Mouse (Mus musculus) MEL-GATA-1-ER (cell line): Measurements from ENCODE around the gene Lamb3.
A peak's percentile ranks its signal among the peaks of the same experiment; 100 is the strongest.

Source experiments
- DNase-seq: peaks from one replicate; pipeline ENCODE4 v3.0.0-alpha.2; 2012; ENCODE audit warnings: low read depth; ENCODE audit errors: extremely low read depth

Lamb3 gene

GRCm38 (mm10) chr1:193207503-193207902, at the start of gene Lamb3:
Gene Lamb3, plus strand, starts transcription at chr1:193207699.
- no peak for DNase-seq

GRCm38 (mm10) chr1:193159163-193159562, 48.3 kb upstream of the Lamb3 start:
- no peak for DNase-seq

- DNase-seq = no peak
These were observed 47.9 kb upstream of the Lamb3 start for GRCm38 (mm10) chr1:193159613-193160012.

- DNase-seq = peak; percentile 78
These were observed 47.0 kb upstream of the Lamb3 start for GRCm38 (mm10) chr1:193160317-193161032.

GRCm38 (mm10) chr1:193167746-193168145, 39.8 kb upstream of the Lamb3 start, which contains the start of gene A130010J15Rik:
Gene A130010J15Rik, plus strand, starts transcription at chr1:193168046.
- DNase-seq = no peak

GRCm38 (mm10) chr1:193169228-193169627, 38.3 kb upstream of the Lamb3 start:
- DNase-seq = no peak

GRCm38 (mm10) chr1:193169856-193170255, 37.6 kb upstream of the Lamb3 start:
- DNase-seq = peak; percentile 72

- DNase-seq = peak; percentile 98
These were observed 34.3 kb upstream of the Lamb3 start for GRCm38 (mm10) chr1:193172991-193173809.

GRCm38 (mm10) chr1:193173810-193174129, 33.7 kb upstream of the Lamb3 start:
- no peak for DNase-seq

- DNase-seq = no peak
These were observed 33.3 kb upstream of the Lamb3 start for GRCm38 (mm10) chr1:193174143-193174733.

GRCm38 (mm10) chr1:193181104-193181503, 26.4 kb upstream of the Lamb3 start:
- no peak for DNase-seq

- no peak for DNase-seq
These were observed 19.2 kb upstream of the Lamb3 start for GRCm38 (mm10) chr1:193188257-193188656.

GRCm38 (mm10) chr1:193189151-193189621, 18.3 kb upstream of the Lamb3 start:
- DNase-seq = no peak

- no peak for DNase-seq
These were observed 17.7 kb upstream of the Lamb3 start for GRCm38 (mm10) chr1:193189771-193190170.

- DNase-seq = no peak
These were observed 15.7 kb upstream of the Lamb3 start for GRCm38 (mm10) chr1:193191675-193192283.

- DNase-seq = no peak
These were observed 12.9 kb upstream of the Lamb3 start for GRCm38 (mm10) chr1:193194416-193195140.

GRCm38 (mm10) chr1:193195169-193195810, 12.2 kb upstream of the Lamb3 start:
- DNase-seq = no peak

GRCm38 (mm10) chr1:193197494-193198205, 9.8 kb upstream of the Lamb3 start:
- no peak for DNase-seq

- DNase-seq = no peak
These were observed 9.2 kb upstream of the Lamb3 start for GRCm38 (mm10) chr1:193198312-193198711.
